Mouse (Mus musculus): ENCODE measurements at regions not wholly inside any gene's neighbourhood (a gene's known extent, or its start where the extent isn't known, plus 50 kb on each side); places are given as distances from the start of the nearest gene placed in this dataset.

DNA sequence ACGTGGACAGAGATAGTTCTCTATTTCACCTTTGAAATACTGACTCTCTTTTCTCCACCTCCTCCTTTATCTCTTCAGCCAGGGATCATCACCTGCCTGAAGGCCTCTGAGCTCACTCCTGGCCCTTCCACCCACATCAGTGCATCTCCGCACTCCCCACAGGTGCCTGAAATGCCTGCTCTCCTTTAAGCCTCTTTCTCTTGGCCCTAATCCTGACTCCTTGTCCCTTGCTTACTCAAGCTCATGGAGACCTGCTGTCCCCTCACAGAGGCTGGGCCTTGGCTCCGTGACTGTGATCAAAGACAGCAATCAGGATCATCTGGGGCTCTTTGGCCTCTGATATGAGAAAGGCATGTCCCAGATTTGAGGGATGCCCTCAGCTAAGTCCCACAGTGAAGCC is 212.5 kb upstream of the Arid1b start:
- DNase-seq (ENCODE audit: low read depth in 1 of 2, low spot score in 2 of 2): no peak

DNA sequence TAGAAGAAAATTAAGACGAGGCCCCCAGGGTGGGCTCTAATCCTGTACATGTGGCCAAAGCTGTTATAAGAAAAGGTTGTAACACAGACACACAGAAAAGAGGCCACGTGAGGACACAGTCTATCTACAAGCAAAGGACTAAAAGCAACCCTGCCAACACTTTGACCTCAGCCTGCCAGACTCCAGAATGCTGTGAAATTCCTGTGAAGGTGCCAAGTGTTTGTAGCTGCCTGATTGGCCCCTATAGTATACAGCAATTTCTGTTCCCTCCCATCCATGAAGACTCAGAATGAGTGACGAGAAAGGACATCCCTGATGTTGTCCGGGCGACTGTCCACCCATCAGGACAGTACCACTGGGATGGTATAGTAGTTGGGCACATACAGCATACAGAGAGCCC is 209.8 kb upstream of the Arid1b start:
- DNase-seq (ENCODE audit: low read depth in 1 of 2, low spot score in 2 of 2): no peak

DNA sequence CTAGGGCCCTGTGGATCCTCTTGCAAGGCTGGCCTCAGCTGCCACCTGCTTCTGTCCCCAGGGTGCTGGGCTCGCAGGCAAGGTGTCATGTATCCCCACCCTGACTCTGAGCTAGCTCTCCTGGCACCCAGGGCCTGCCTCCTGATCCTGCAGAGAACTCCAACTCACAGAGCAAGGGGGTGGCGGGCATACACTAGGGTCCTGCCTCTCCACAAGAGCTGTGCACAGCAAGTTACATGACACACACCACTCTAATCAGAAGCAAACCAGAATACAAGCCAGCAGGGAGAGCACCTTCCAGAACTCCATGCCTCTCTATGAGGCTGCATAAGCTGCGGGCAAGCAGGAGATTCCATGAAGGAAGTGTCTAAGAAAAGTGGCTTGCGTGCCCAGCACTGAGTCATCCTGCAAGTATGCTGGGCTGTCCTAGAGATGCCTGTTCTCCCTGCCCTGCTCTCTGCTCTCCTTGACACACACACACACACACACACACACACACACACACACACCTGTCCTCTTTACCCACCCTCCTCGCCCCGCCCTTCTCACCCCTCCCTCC is 208.8 kb upstream of the Arid1b start:
- no peak for DNase-seq (ENCODE audit: low read depth in 1 of 2, low spot score in 2 of 2)

DNA sequence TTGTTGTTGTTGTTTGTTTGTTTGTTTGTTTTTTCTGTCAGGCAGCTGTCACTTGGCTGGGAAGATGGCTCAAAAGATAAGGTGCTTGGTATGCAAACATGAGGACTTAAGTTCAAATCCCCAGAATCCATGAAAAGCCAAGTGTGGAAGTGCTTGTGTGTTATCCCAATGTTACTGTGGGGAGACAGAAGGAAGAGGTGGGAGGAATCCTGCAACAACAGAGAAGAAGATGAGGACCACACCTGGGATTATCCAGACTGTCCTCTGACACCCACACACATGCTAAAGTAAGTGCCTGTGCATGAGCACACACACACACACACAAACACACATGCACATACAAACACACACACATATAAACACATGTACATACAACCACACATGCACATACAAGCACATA is 207.6 kb upstream of the Arid1b start:
- DNase-seq (ENCODE audit: low read depth in 1 of 2, low spot score in 2 of 2): no peak

DNA sequence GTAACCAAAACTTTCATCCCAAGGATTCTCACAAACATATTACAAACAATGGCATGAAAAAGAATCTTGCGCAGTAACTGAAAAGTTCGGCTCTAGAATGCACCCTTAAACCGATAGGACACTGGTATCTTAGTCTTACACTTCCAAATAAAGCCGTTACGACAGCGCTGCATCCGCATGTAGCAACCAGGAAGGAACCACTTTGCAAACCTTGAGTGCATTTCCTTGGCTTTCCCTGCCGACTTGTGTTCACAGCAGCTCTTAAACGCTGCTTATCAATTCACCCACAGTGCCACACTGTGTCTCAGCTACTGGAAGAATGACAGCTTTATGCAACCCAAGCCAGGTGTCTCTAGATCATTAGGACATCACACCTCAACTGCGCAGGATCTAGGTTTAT is 202.3 kb upstream of the Arid1b start:
- no peak for DNase-seq (ENCODE audit: low read depth in 1 of 2, low spot score in 2 of 2)

DNA sequence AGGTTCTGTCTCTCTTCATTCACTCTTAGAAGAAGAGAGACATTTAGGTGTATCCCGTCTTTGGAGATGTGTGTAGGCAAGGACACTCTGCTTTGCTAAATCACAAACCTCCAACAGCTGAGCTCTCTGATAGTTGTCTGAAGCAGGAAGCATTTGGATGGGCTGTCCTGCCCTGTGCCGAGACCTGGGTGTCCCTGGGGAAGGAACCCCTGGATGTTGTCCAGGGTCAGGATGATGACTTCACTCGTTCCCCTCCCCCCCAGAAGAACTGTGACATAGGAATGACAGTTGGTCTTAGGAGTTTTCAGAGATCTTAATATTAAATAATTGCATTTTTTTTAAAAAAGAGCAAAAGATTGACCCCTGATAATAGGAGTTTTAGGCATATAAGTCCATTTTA is 197.9 kb upstream of the Arid1b start:
- DNase-seq (ENCODE audit: low read depth in 1 of 2, low spot score in 2 of 2): no peak

DNA sequence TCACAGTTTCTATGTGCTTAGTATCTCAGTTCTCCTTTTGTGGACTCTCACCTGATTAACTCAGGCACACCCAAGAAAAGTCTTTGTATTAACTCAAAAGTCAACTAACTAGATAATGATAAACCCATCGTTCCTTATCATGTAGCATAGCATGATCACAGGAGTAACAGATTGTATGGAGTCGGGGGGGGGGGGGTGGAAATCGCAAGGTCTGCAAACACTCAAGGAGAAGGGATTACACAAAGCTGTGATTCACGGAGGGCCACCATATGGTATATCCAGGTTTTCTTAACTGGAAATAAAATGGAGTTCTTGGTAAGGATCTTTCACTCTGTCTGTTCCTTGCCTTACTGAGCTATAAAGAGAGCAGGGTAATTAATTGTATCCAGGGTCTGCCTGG is 190.1 kb upstream of the Arid1b start:
- DNase-seq (ENCODE audit: low read depth in 1 of 2, low spot score in 2 of 2): no peak

DNA sequence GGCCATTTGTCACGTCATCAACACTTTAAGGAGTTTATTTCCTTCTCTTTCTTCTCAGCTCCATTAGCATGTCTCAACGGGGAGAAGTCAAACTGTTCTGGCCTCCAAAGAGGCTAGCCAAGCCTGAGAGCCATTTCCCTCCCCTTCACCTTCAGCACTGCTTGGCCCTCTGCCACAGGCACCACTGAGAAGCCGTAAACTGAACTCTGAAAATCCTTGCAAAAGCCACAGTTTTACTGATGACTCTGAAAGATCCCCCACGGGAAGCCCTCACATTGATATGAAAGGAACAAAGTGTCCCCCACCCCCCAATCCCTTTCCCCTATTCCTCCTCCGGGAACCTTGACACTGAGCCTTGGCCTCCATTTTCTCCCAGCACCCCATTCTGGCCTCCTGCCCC is 188.1 kb upstream of the Arid1b start:
- no peak for DNase-seq (ENCODE audit: low read depth in 1 of 2, low spot score in 2 of 2)

DNA sequence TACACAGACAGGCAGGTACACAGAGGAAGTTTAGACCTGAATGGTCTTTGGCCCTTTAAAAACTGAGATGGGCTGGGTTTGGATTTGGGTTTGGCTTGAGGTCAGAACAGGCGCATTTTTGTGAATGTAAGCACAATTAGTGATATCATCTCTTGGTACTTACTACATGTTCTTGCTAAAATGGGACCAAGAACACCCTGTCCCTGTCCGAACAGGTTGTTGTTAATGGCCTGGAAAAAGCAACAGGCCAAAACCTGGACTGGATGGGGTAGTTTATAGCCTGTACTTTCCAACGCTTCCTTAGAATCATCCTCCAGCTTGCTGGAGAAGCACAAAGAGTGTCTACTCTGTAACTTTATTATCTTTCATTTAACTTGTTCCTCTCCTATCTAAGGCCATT is 185.2 kb upstream of the Arid1b start:
- DNase-seq (ENCODE audit: low read depth in 1 of 2, low spot score in 2 of 2): no peak

DNA sequence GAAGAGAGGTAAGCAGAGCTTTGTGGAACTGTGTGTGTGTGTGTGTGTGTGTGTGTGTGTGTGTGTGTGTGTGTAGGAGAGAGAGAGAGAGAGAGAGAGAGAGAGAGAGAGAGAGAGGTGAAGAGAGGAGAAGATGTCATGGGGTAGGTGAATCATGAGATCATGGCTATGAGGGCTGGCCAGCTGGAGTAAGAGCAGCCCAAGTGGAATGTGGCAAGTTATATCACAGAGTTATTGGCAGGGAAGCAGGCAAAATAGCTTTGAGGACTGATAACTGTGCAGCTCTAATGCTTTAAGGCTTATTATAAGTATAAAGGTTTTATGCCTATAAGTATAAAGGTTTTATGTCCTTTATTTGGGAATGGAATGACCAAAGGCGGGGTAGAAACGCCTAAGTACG is 180.9 kb upstream of the Arid1b start:
- no peak for DNase-seq (ENCODE audit: low read depth in 1 of 2, low spot score in 2 of 2)

DNA sequence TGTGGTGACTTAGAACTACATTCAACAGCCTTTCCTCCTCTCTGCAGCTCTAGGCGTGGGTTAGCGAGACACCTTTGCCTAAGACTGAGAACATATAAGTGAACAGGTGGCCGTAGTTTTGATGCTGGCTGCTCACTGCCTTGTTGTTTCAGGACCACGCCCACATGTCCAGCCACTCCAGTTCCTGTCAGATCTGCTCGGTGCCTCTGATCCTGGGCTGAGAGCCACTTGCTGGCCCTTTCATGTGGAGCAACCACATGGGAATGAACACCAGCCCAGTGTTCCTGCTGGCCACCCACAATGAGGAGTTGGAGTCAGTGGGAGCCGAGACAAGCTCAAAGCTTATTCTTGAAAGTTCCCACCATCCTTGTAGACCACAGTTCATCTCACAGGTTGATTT is 180.5 kb upstream of the Arid1b start:
- no peak for DNase-seq (ENCODE audit: low read depth in 1 of 2, low spot score in 2 of 2)

DNA sequence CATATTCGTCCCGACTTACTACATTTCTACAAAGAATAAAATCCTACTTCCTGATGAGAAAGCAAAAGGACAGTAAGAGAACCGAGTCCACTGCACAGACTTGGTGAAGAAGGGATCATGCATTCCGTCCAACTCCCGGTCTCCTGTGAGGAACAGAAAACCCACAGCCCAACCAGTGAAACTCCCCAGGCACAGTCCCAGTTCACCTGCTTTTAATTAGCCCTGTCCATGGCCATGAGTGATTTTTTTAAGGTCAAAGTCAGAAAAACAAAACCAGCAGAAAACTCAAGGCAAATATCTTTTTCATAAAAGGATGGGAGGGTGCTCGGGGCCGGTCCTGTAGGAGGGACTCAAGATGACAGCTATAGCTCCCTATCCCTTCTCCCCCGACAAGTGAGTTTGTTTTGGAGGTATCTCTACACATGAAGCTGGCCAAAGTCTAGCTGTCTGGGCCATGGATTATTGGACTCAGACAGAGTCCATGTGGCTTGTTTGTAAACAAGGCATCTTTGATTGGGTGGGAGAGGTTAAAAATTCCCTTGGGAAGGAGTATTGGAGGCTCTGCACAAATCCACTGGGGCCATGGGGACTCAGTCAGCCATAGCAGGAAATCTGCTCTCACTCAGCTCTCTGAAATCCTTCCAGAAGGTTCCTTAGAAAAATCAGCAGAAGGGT is 168.8 kb upstream of the Arid1b start:
- DNase-seq (ENCODE audit: low read depth in 1 of 2, low spot score in 2 of 2): no peak

DNA sequence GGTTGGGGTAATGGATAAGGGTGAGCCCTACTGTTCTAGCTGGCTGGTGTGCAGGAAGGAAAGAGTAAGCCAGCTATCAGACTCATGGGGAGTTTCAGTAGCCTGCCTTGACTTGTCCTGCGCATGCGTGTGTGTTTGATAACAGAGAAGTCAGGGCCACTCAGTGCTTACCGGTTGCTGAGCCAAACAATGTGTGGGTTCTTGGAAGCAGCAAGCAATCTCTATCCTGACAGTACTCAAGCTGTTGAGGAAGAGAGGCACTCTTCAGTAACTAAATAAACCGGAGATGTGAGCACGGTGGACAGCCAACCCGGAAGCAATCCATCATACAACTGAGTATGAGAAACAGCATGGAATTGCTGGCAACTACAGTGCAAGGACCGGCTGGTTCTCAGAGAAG is 160.1 kb upstream of the Arid1b start:
- DNase-seq (ENCODE audit: low read depth in 1 of 2, low spot score in 2 of 2): no peak

DNA sequence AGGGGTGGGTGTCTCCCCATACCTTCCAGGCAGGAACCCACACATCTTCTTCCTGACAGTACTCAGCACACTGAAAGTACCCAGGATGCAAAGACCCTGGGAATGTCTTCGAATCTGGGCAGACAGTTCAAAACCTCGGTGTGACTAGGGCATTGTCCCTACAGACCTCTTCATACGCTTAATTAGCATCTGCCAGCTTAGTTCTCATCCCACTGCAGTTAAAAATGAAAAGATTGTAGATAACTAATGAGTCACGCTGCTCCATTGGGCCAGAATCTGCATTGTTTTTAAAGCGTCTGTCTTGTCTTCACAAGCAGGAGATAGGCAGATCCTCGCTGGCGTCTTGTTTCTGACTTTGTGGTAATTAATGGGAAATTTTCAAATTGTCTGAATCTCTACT is 159.6 kb upstream of the Arid1b start:
- no peak for DNase-seq (ENCODE audit: low read depth in 1 of 2, low spot score in 2 of 2)

DNA sequence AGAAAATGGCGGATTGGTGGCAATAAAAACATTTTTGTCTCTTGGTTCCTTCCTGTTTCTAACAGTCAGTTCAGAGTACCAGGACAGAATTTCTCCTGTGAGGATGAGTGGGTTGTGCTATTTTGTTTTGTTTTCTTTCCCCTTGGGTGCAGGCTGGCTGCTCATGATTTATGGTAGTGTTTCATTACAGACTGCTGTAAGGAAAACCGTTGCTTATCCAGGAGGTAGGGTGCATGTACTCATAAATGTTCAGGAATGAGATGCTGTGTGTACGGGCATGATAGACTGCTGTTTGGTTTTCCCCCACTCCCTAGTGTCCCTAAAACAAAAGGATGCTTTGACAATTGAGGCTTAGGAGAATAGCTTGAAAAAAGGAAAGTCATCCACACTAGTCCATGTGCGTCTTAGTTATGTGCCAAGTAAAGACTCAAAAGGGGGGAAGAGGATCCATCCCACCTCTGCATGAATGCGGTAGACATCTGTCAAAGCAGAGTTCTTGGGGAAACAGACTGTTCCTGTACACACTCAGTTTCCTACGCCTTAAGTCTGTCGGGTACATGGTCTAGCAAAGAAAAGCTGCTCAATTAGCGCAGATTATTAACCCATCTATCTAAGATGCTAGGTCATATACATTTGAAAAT is 158.9 kb upstream of the Arid1b start:
- no peak for DNase-seq (ENCODE audit: low read depth in 1 of 2, low spot score in 2 of 2)

DNA sequence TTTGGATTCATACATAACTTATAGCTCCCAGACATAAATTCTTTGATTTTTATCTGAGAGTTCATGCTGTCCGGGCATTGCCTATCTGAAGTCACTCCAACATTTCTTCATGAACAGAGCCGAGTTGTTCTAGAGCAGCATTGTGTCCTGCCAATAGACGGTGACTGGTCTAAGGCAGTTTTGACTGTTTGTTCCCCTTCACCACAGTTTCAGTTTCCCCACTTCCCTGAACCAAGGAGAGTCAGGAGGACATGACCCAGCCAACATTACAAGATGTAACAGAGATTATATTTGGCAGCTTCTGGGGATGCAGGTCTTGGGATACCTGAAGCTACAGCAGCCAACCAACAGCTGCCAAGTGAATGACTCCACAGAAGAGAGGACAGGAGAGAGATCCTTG is 154.0 kb upstream of the Arid1b start:
- DNase-seq (ENCODE audit: low read depth in 1 of 2, low spot score in 2 of 2): no peak

DNA sequence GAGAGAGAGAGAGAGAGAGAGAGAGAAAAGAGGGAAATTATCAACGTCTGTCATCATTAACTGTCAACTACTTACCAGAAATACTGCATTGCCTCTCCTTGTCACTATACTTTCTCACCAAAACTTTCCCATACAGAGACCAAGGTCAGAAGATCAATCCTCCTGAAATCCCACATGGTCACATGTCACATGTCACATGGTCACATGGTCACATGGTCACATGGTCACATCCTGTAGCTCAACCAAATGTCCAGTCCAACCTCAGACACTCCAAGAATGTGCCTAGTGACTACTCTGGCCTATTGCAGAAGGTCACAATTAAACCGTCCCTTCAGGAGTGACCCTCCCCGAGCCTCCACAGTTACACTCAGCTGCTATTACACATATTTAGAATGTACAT is 135.8 kb upstream of the Arid1b start:
- DNase-seq (ENCODE audit: low read depth in 1 of 2, low spot score in 2 of 2): no peak

DNA sequence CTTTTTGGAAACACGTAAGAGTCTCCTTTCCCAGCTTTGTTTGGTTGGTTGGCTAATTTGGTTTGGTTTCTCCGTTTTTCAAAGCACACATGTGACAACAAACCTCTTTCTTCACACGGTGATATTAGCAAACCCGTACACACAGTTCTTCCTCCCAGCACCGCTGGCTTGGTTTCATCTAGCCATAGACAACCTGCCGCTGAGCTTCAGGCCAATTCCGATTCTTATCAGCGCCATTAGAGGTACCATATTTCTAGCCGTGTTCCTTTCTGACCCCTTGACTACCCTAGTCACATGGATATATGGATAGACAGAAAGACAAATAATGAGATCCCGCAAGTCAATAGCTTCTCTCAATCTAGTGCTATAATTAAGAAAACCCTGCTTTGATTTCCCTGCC is 129.2 kb upstream of the Arid1b start:
- DNase-seq (ENCODE audit: low read depth in 1 of 2, low spot score in 2 of 2): no peak

DNA sequence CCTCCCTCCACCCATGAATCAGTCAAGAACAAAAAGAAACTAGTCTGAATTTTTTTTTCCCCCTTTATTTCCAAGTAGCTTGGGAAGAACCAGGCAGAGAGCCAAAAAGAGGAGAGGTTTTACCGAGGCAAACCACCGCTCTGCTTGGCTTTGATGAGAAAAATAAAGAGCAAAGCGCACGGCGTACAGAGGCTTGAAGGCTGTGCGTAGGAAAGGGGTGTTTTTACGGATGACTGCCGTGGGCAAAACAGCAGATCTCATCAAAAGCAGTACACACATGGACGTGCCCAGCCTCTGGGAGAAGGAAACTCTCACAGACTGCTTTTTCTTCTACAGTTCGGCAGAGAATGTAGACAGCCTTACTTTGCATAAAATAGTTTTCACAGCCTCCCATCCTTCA is 128.5 kb upstream of the Arid1b start:
- DNase-seq (ENCODE audit: low read depth in 1 of 2, low spot score in 2 of 2): no peak

DNA sequence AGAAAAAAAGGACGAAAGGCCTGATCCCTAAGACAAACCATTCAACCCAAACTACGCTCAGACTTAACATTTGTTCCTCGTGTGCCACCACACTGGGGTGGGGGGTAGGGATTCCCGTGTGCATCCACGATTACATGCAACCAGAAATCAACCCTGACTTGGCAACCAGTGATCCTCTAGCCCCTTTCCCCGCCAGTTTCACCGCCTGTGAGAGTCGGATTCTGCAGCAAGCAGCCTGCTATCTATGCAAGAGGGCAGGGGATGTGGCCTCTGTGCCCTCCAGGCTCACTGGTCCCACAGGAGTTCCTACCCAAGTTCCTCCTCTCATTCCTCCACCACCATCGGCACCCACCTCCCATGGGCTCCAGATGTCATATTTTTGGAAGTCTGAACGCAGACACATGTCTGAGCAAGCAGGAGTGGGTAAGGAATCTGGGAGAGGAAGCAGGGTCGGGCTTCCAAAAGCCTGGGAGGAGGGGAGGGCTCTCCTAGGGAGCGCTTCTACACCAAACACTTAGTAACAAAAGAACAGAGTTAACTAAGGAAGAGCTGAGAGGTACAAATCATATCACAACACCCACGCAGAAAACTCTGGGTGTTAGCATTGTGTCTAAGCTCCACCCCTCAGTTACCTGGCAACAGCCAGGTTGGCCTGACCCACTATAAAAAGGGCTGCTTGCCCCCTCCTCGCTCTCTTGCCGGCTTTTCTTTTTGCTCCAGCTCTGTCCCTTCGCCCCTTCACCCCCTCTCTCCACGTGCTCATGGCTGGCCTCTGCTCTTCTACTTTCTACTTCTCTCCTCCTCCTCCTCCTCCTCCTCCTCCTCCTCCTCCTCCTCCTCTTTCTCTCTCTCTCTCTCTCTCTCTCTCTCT is 127.9 kb upstream of the Arid1b start:
- no peak for DNase-seq (ENCODE audit: low read depth in 1 of 2, low spot score in 2 of 2)

DNA sequence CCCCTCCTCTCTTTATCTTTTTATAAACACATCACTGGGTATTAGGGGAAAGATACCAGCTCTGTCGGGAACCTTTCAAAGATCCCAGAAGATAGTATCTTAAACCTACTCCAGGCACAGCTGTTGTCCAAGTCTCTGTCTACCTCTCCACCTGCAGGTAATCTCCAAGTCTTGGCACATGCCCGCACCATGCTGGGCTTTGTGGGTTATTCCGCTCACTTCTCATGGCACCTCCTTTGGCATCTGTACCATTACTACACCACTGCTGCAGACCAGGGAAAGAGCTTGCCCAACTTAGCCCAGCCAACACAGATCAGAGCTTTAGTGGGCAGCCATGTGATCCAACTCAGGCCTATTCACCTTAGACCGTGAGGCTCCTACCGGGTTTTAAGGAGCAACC is 127.0 kb upstream of the Arid1b start:
- DNase-seq (ENCODE audit: low read depth in 1 of 2, low spot score in 2 of 2): no peak

Data from monocyte, adult 2 months (primary cell).